Mouse (Mus musculus) forebrain, embryonic 15.5 days (tissue): Measurements from ENCODE around the gene Topors. TPM values are rescaled to one million over a fixed set of nuclear protein-coding genes. Genes with fewer than 3 reads are reported as not detected.
"Not testable (repeated sequence)": the region's sequence is repeated elsewhere in the genome, so short reads cannot be mapped to it uniquely, and the experiment has no call there.

ENCODE experiments used
- ATAC-seq: fragments of 200-750 bp; cut with Nextera tagmentation; replicated peaks from 2 replicates; pipeline ENCODE4 v1.8.0; 2017; ENCODE audit warnings: mild to moderate bottlenecking, moderate TSS enrichment, moderate library complexity
- H3K27ac ChIP-seq: fragments of 300-500 bp; sonication (generic); replicated peaks from 2 replicates; pipeline ENCODE4 v1.5.1; 2015; ENCODE audit warnings: mild to moderate bottlenecking, inconsistent platforms
- H3K27me3 ChIP-seq: fragments of 300-500 bp; sonication (generic); 2 replicates; pipeline ENCODE4 v1.6.1; 2015; ENCODE audit warnings: inconsistent platforms
- H3K36me3 ChIP-seq: fragments of 300-500 bp; sonication (generic); 2 replicates; pipeline ENCODE4 v1.6.1; 2015; ENCODE audit warnings: mild to moderate bottlenecking, inconsistent platforms
- H3K4me1 ChIP-seq: fragments of 300-500 bp; sonication (generic); 2 replicates; pipeline ENCODE4 v1.6.1; 2015; ENCODE audit warnings: inconsistent platforms
- H3K4me2 ChIP-seq: fragments of 300-500 bp; sonication (generic); replicated peaks from 2 replicates; pipeline ENCODE4 v1.6.1; 2015; ENCODE audit warnings: mild to moderate bottlenecking, inconsistent platforms
- H3K4me3 ChIP-seq: fragments of 300-500 bp; sonication (generic); 2 replicates; pipeline ENCODE4 v1.5.1; 2015; ENCODE audit warnings: mild to moderate bottlenecking, inconsistent platforms
- H3K9ac ChIP-seq: fragments of 300-500 bp; sonication (generic); replicated peaks from 2 replicates; pipeline ENCODE4 v1.6.1; 2015; ENCODE audit warnings: mild to moderate bottlenecking, inconsistent platforms
- H3K9me3 ChIP-seq: fragments of 300-500 bp; sonication (generic); 2 replicates; pipeline ENCODE4 v1.6.1; 2016; ENCODE audit warnings: inconsistent platforms
- WGBS: fragments of 180-500 bp; shearing (Covaris S2); methylation state at CpG from one replicate; pipeline ENCODE4 v1.1.7; 2015; ENCODE audit warnings: mixed read lengths; 5-methylcytosine and 5-hydroxymethylcytosine counted together
- polyA plus RNA-seq: library from polyadenylated mRNA; unstranded; fragments of >200 nt; fragmentation: Nextera tagmentation; extraction: Ambion mirVana; gene quantifications from 2 replicates; pipeline ENCODE4 v1.2.1, GENCODE M21; 2015

Topors gene
- polyA plus RNA-seq, result 40.7 and 41.5 TPM in 2 replicates

GRCm38 (mm10) chr4:40269430-40270032, at the start of gene Topors, which contains the start of gene Smim27:
Gene Topors (minus strand): TSS chr4:40269850.
Gene Smim27 (plus strand): TSS chr4:40269579.
- Histone ChIP-seq H3K9ac (peak within 1 kb of the TSS; percentile 77), H3K9me3 (no peaks in the 10 kb centered on the region), H3K36me3 (peaks cover 13% of the 10 kb centered on the region; the same call in 1 of the 2 replicates), H3K4me2 (peak within 1 kb of the TSS; percentile 82), H3K27ac (peak within 1 kb of the TSS; percentile 98), H3K4me3 (peak within 1 kb of the TSS; percentile 74), H3K4me1 (peaks cover 32% of the 10 kb centered on the region), H3K27me3 (no peaks in the 10 kb centered on the region)
- under 1% methylated on average over 38 of the region's 38 CpGs for WGBS
- ATAC-seq, result peak; percentile 96

- Histone ChIP-seq H3K4me1 (no peaks in the 10 kb centered on the region), H3K36me3 (no peaks in the 10 kb centered on the region), H3K27ac (no peak overlapping the region), H3K27me3 (no peaks in the 10 kb centered on the region), H3K4me2 (no peak overlapping the region), H3K9me3 (no peaks in the 10 kb centered on the region), H3K9ac (no peak overlapping the region), H3K4me3 (no peak overlapping the region)
- ATAC-seq, result no peak
- 77% methylated on average over 3 of the region's 3 CpGs for WGBS
Measured at GRCm38 (mm10) chr4:40317404-40317803, 47.8 kb upstream of the Topors start.

- 84% methylated on average over 6 of the region's 6 CpGs for WGBS
- no peaks in the 10 kb centered on the region for H3K9me3 ChIP-seq
- ATAC-seq, result no peak
Measured at GRCm38 (mm10) chr4:40313026-40313425, 43.4 kb upstream of the Topors start.

GRCm38 (mm10) chr4:40312213-40312612, 42.6 kb upstream of the Topors start:
- ATAC-seq, result no peak
- WGBS, result 90% methylated on average over 1 of the region's 1 CpGs

More at GRCm38 (mm10) chr4:40313026-40313425, 43.4 kb upstream of the Topors start:
- Histone ChIP-seq H3K36me3 (no peaks in the 10 kb centered on the region), H3K9ac (no peak overlapping the region), H3K4me2 (no peak overlapping the region), H3K4me3 (no peak overlapping the region), H3K27ac (no peak overlapping the region), H3K27me3 (no peaks in the 10 kb centered on the region), H3K4me1 (no peaks in the 10 kb centered on the region)

GRCm38 (mm10) chr4:40310796-40311383, 41.2 kb upstream of the Topors start:
- no peaks in the 10 kb centered on the region for H3K9me3 ChIP-seq
- no peak overlapping the region for H3K9ac ChIP-seq
- no peak overlapping the region for H3K27ac ChIP-seq
- no peaks in the 10 kb centered on the region for H3K4me1 ChIP-seq
- no peak for ATAC-seq
- no peaks in the 10 kb centered on the region for H3K27me3 ChIP-seq
- no peak overlapping the region for H3K4me2 ChIP-seq
- no peaks in the 10 kb centered on the region for H3K36me3 ChIP-seq
- no peak overlapping the region for H3K4me3 ChIP-seq
- 86% methylated on average over 11 of the region's 11 CpGs for WGBS

More at GRCm38 (mm10) chr4:40312213-40312612, 42.6 kb upstream of the Topors start:
- H3K9me3 ChIP-seq, result no peaks in the 10 kb centered on the region
- no peaks in the 10 kb centered on the region for H3K36me3 ChIP-seq
- no peaks in the 10 kb centered on the region for H3K4me1 ChIP-seq
- no peak overlapping the region for H3K4me2 ChIP-seq
- H3K27ac ChIP-seq, result no peak overlapping the region
- H3K9ac ChIP-seq, result no peak overlapping the region
- no peak overlapping the region for H3K4me3 ChIP-seq
- H3K27me3 ChIP-seq, result no peaks in the 10 kb centered on the region

GRCm38 (mm10) chr4:40309682-40310081, 40.0 kb upstream of the Topors start:
- ATAC-seq, result no peak
- Histone ChIP-seq H3K4me1 (no peaks in the 10 kb centered on the region), H3K4me2 (no peak overlapping the region)

GRCm38 (mm10) chr4:40302445-40303125, 32.9 kb upstream of the Topors start:
- 86% methylated on average over 10 of the region's 10 CpGs for WGBS
- Histone ChIP-seq H3K27me3 (no peaks in the 10 kb centered on the region), H3K4me1 (0 out of 2 replicates have a peak, but pooled peaks cover 3% of the 10 kb centered on the region), H3K4me3 (no peak overlapping the region), H3K9ac (no peak overlapping the region), H3K4me2 (no peak overlapping the region), H3K27ac (no peak overlapping the region), H3K36me3 (no peaks in the 10 kb centered on the region), H3K9me3 (no peaks in the 10 kb centered on the region)
- ATAC-seq, result no peak

More at GRCm38 (mm10) chr4:40309682-40310081, 40.0 kb upstream of the Topors start:
- H3K27me3 ChIP-seq, result no peaks in the 10 kb centered on the region
- H3K9me3 ChIP-seq, result no peaks in the 10 kb centered on the region
- no peak overlapping the region for H3K27ac ChIP-seq
- H3K4me3 ChIP-seq, result no peak overlapping the region
- no peaks in the 10 kb centered on the region for H3K36me3 ChIP-seq
- H3K9ac ChIP-seq, result no peak overlapping the region

GRCm38 (mm10) chr4:40301076-40301789, 31.6 kb upstream of the Topors start:
- Histone ChIP-seq H3K9ac (no peak overlapping the region), H3K9me3 (no peaks in the 10 kb centered on the region), H3K4me3 (peak overlapping the region; percentile 13; the same call in 1 of the 2 replicates), H3K4me2 (peak overlapping the region; percentile 18), H3K36me3 (no peaks in the 10 kb centered on the region), H3K4me1 (0 out of 2 replicates have a peak, but pooled peaks cover 3% of the 10 kb centered on the region), H3K27ac (no peak overlapping the region), H3K27me3 (no peaks in the 10 kb centered on the region)
- ATAC-seq, result peak; percentile 93
- WGBS, result 13% methylated on average over 16 of the region's 16 CpGs

- H3K27me3 ChIP-seq, result no peaks in the 10 kb centered on the region
- H3K4me3 ChIP-seq, result no peak overlapping the region
- H3K27ac ChIP-seq, result no peak overlapping the region
- H3K9me3 ChIP-seq, result no peaks in the 10 kb centered on the region
- 76% methylated on average over 5 of the region's 5 CpGs for WGBS
- ATAC-seq, result no peak
- no peaks in the 10 kb centered on the region for H3K36me3 ChIP-seq
- no peak overlapping the region for H3K9ac ChIP-seq
- H3K4me2 ChIP-seq, result no peak overlapping the region
- H3K4me1 ChIP-seq, result 0 out of 2 replicates have a peak, but pooled peaks cover 3% of the 10 kb centered on the region
Measured at GRCm38 (mm10) chr4:40299169-40299568, 29.5 kb upstream of the Topors start.

- H3K4me2 ChIP-seq, H3K27ac ChIP-seq, H3K4me3 ChIP-seq, H3K4me1 ChIP-seq, H3K9ac ChIP-seq, H3K36me3 ChIP-seq, H3K9me3 ChIP-seq, H3K27me3 ChIP-seq, ATAC-seq: not testable (repeated sequence)
- 93% methylated on average over 11 of the region's 11 CpGs for WGBS
Measured at GRCm38 (mm10) chr4:40291511-40291910, 21.9 kb upstream of the Topors start.

- Histone ChIP-seq H3K4me2 (no peak overlapping the region), H3K36me3 (no peaks in the 10 kb centered on the region), H3K27ac (no peak overlapping the region), H3K27me3 (no peaks in the 10 kb centered on the region), H3K4me3 (no peak overlapping the region), H3K9ac (no peak overlapping the region), H3K9me3 (no peaks in the 10 kb centered on the region), H3K4me1 (no peaks in the 10 kb centered on the region)
- 86% methylated on average over 2 of the region's 2 CpGs for WGBS
- ATAC-seq, result no peak
Measured at GRCm38 (mm10) chr4:40289046-40289445, 19.4 kb upstream of the Topors start.

GRCm38 (mm10) chr4:40287415-40287814, 17.8 kb upstream of the Topors start:
- H3K9ac ChIP-seq, result no peak overlapping the region
- H3K4me3 ChIP-seq, result no peak overlapping the region
- H3K4me2 ChIP-seq, result no peak overlapping the region
- H3K36me3 ChIP-seq, result no peaks in the 10 kb centered on the region
- no peaks in the 10 kb centered on the region for H3K9me3 ChIP-seq
- WGBS, result 76% methylated on average over 6 of the region's 6 CpGs
- no peaks in the 10 kb centered on the region for H3K4me1 ChIP-seq
- H3K27ac ChIP-seq, result no peak overlapping the region
- ATAC-seq, result no peak
- no peaks in the 10 kb centered on the region for H3K27me3 ChIP-seq
